ENCODE assay signal across 20 mouse cellular contexts in the genomic region with DNA sequence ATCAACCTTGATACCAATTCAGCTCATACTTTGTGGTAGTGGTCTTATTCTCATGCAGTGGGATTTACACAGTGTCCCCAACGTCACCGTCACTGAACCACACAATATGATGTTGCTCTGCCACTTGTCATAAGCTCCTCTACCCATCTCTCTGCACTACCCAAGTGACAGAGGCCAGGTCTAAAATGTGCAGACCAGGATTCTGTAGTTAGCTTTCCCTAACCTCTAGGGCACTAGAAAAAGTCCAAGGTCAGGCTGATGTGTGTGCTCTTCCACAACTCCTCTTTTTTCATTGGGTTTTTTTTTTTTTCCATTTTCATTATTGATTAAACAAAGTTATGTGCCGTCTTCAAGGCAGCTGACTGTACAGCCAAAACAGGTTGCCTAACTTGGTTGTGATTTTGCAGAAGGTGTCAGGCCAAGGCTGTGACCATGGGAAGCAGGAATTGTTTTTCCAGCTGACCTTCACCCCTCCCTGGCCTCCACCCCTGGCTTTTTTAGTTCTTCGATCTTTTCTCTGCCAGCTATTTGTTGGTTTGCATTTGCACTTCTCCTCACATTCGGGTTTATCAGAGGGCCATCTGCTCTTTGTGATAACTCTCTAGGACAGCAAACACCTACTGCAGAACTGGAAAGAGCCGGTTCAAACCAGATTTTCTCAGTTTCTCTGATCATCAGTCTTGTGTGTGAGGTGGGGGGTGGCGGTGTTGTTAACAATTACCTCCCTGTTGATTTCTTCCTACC. TPM values are rescaled to one million over a fixed set of nuclear protein-coding genes. Genes with fewer than 3 reads are reported as not detected.
DNase-seq lines count a peak whose midpoint lies in the region; ATAC-seq and TF ChIP-seq lines count a peak whose summit lies in the region.
"Had no signal": no experiment of that assay in that cellular context is flagged by ENCODE, and none has a peak within 500 bp of the region (broad histone marks: within the 10 kb centered on the region; RNA-seq: fewer than 3 reads in every experiment).

No protein-coding gene starts in this region.

- ATAC-seq in liver, postnatal 0 days = peak; percentile 89
- ATAC-seq in forebrain, embryonic 12.5 days (ENCODE audit: low FRiP score) = no peak
- ATAC-seq in megakaryocyte, adult 5-6 weeks (ENCODE audit: poor library complexity, severe bottlenecking) = no peak
- ATAC-seq: forebrain, embryonic 14.5 days; inflammation-experienced regulatory T-cells, adult 6 months; midbrain, embryonic 15.5 days had no signal

- no peaks in the 10 kb centered on the region for H3K9me3 ChIP-seq in liver, postnatal 0 days (ENCODE audit: low read length)
- no peaks in the 10 kb centered on the region for H3K9me3 ChIP-seq in forebrain, embryonic 12.5 days
- H3K9me3 ChIP-seq: hindbrain, embryonic 10.5 days; midbrain, embryonic 15.5 days had no signal

- peak; percentile 49 to 84 for DNase-seq in adrenal gland, adult (ENCODE audit: inconsistent age in 2 of 2, low spot score in 1 of 2)
- no peak for DNase-seq in adrenal gland, postnatal 4 days (ENCODE audit: low spot score in 2 of 2)
- DNase-seq in urinary bladder, postnatal 25 days (ENCODE audit: low spot score) = peak; percentile 18
- DNase-seq in urinary bladder, postnatal 4 days (ENCODE audit: low spot score in 2 of 2) = no peak
- DNase-seq in kidney, postnatal 36 days = peak; percentile 64 to 82
- peak; percentile 61 for DNase-seq in liver, postnatal 0 days
- DNase-seq: cerebellum, adult 9-10 months; layer of hippocampus, adult 9-11 months; lung, embryonic 14.5 days; thymus, adult 2 months had no signal

- H3K27me3 ChIP-seq in liver, postnatal 0 days (ENCODE audit: insufficient read depth, low read length) = no peaks in the 10 kb centered on the region
- no peaks in the 10 kb centered on the region for H3K27me3 ChIP-seq in forebrain, embryonic 12.5 days
- H3K27me3 ChIP-seq: midbrain, embryonic 15.5 days had no signal

- WGBS in liver, postnatal 0 days (ENCODE audit: insufficient replicate concordance) = 53% methylated on average over 7 of the region's 7 CpGs
- WGBS in forebrain, embryonic 12.5 days = 89% methylated on average over 7 of the region's 7 CpGs

- H3K4me2 ChIP-seq in liver, postnatal 0 days (ENCODE audit: low read depth, low read length) = no peak overlapping the region
- no peak overlapping the region for H3K4me2 ChIP-seq in forebrain, embryonic 12.5 days
- H3K4me2 ChIP-seq: lung, embryonic 14.5 days; midbrain, embryonic 15.5 days had no signal

- peak overlapping the region; percentile 95 for H3K27ac ChIP-seq in liver, postnatal 0 days (ENCODE audit: low read depth)
- H3K27ac ChIP-seq in forebrain, embryonic 12.5 days = no peak overlapping the region
- H3K27ac ChIP-seq: hindbrain, embryonic 10.5 days; midbrain, embryonic 15.5 days had no signal

- no peaks in the 10 kb centered on the region for H3K4me1 ChIP-seq in liver, postnatal 0 days (ENCODE audit: insufficient read depth)
- H3K4me1 ChIP-seq in forebrain, embryonic 12.5 days = no peaks in the 10 kb centered on the region
- H3K4me1 ChIP-seq: hindbrain, embryonic 10.5 days; midbrain, embryonic 15.5 days had no signal

- no peaks in the 10 kb centered on the region for H3K36me3 ChIP-seq in liver, postnatal 0 days (replicated peaks; ENCODE audit: insufficient read depth, low read length)
- H3K36me3 ChIP-seq in forebrain, embryonic 12.5 days (replicated peaks) = no peaks in the 10 kb centered on the region
- H3K36me3 ChIP-seq: hindbrain, embryonic 10.5 days; midbrain, embryonic 15.5 days had no signal

- TF ChIP-seq EP300 in liver, postnatal 0 days (IDR thresholded peaks at IDR 0.05; ENCODE audit: low read depth) = peak; percentile 81; the same call in 1 of the 2 replicates

- no peak overlapping the region for H3K4me3 ChIP-seq in liver, postnatal 0 days (ENCODE audit: low read depth, low read length)
- H3K4me3 ChIP-seq in forebrain, embryonic 12.5 days (replicated peaks) = no peak overlapping the region
- H3K4me3 ChIP-seq: hindbrain, embryonic 10.5 days; midbrain, embryonic 15.5 days had no signal

- no peak overlapping the region for H3K9ac ChIP-seq in liver, postnatal 0 days (replicated peaks)
- no peak overlapping the region for H3K9ac ChIP-seq in forebrain, embryonic 12.5 days
- H3K9ac ChIP-seq: lung, embryonic 14.5 days; midbrain, embryonic 15.5 days had no signal

- no peak for TF ChIP-seq CTCF in liver, postnatal 0 days (IDR thresholded peaks at IDR 0.05; ENCODE audit: low read depth)

RNA-seq across cellular contexts. Expression of a gene that starts 10.8 kb away (rescaled TPM):
- total RNA-seq in adrenal gland, postnatal 4 days (2021) = 10 to 100 TPM in 1 of 2 experiments, 1 to 10 TPM in 1; 4.3 to 96.0 TPM
- polyA plus RNA-seq in liver, postnatal 0 days (2015; fragmentation: Nextera tagmentation; extraction: Ambion mirVana) = 2,026 and 2,087 TPM in 2 replicates
- 0.09 and 0.18 TPM in 2 replicates for polyA plus RNA-seq in forebrain, embryonic 12.5 days (2016; fragmentation: Nextera tagmentation; extraction: Ambion mirVana)
- not detected in 2 replicates for total RNA-seq in megakaryocyte, adult 5-6 weeks (2015)
- not detected in 2 replicates for total RNA-seq in megakaryocyte, adult 5-6 weeks (2017)
- total RNA-seq: left cerebral cortex, postnatal 36 days; megakaryocyte progenitor cell, adult 5-6 weeks had no signal
- polyA plus RNA-seq: heart, embryonic 14.5 days; lung, embryonic 14.5 days had no signal

RNA-seq across cellular contexts. Expression of a gene that starts 25.5 kb away (rescaled TPM):
- total RNA-seq in adrenal gland, postnatal 4 days (2021) = 10 to 100 TPM in 1 of 2 experiments, 1 to 10 TPM in 1; 3.4 to 11.9 TPM
- 162 and 166 TPM in 2 replicates for polyA plus RNA-seq in liver, postnatal 0 days (2015; fragmentation: Nextera tagmentation; extraction: Ambion mirVana)
- not detected in 2 replicates for polyA plus RNA-seq in forebrain, embryonic 12.5 days (2016; fragmentation: Nextera tagmentation; extraction: Ambion mirVana)
- total RNA-seq in megakaryocyte, adult 5-6 weeks (2015) = not detected in 2 replicates
- total RNA-seq in megakaryocyte, adult 5-6 weeks (2017) = not detected in 2 replicates
- total RNA-seq: megakaryocyte progenitor cell, adult 5-6 weeks had no signal
- polyA plus RNA-seq: forebrain, embryonic 14.5 days; heart, embryonic 14.5 days; inflammation-experienced regulatory T-cells, adult 6 months; lung, embryonic 14.5 days; thymus, adult 2 months had no signal

RNA-seq across cellular contexts. Expression of a gene that starts 25.7 kb away (rescaled TPM):
- 10 to 100 TPM in 1 of 2 experiments, 1 to 10 TPM in 1; 2.2 to 14.3 TPM for total RNA-seq in adrenal gland, postnatal 4 days (2021)
- 67.3 and 69.2 TPM in 2 replicates for polyA plus RNA-seq in liver, postnatal 0 days (2015; fragmentation: Nextera tagmentation; extraction: Ambion mirVana)
- polyA plus RNA-seq in forebrain, embryonic 12.5 days (2016; fragmentation: Nextera tagmentation; extraction: Ambion mirVana) = 0.08 TPM in 1 of 2 replicates, not detected in the other
- not detected in 2 replicates for total RNA-seq in megakaryocyte, adult 5-6 weeks (2015)
- total RNA-seq in megakaryocyte, adult 5-6 weeks (2017) = not detected in 2 replicates
- total RNA-seq: megakaryocyte progenitor cell, adult 5-6 weeks had no signal
- polyA plus RNA-seq: gonadal fat pad, adult 2 months; inflammation-experienced regulatory T-cells, adult 6 months; lung, embryonic 14.5 days had no signal

Comparison
In these comparisons a context has a peak if more than half of its experiments do, and no peak if none do; other contexts are left out.
1. DNase-seq: peak in adrenal gland, adult (2 of 2), urinary bladder, postnatal 25 days (single experiment), kidney, postnatal 36 days (2 of 2) and liver, postnatal 0 days (single experiment); none in adrenal gland, postnatal 4 days (0 of 2) and urinary bladder, postnatal 4 days (0 of 2).
2. RNA of a gene that starts 10.8 kb away (total RNA-seq): 4.3 to 96.0 TPM in adrenal gland, postnatal 4 days; not detected in megakaryocyte, adult 5-6 weeks; every median in the first group is over 4 times any median in the second.
3. RNA of a gene that starts 25.5 kb away (total RNA-seq): 3.4 to 11.9 TPM in adrenal gland, postnatal 4 days; not detected in megakaryocyte, adult 5-6 weeks; every median in the first group is over 4 times any median in the second.